Mouse (Mus musculus): Measurements from ENCODE around the gene Atoh8. TPM values are rescaled to one million over a fixed set of nuclear protein-coding genes. Genes with fewer than 3 reads are reported as not detected.

The Atoh8 gene
- total and polyA plus RNA-seq, 3 experiments, result 0.23 to 5.0 (median 1.6) TPM

- Histone ChIP-seq H3K4me3 (replicated peaks in 1 of 3; ENCODE audit: low read depth in 2 of 3, low read length in 2 of 3, poor library complexity in 1 of 3) (no peak overlapping the region), H3K4me2 (ENCODE audit: insufficient read depth, low read depth, poor library complexity, severe bottlenecking) (no peak overlapping the region), H3K4me1 (ENCODE audit: control insufficient read depth in 1 of 2, insufficient read depth in 2 of 2) (0 out of 4 replicates have a peak, but pooled peaks cover 0 to 4% of the 10 kb centered on the region in 2 experiments), H3K9ac (ENCODE audit: insufficient read depth, low read depth) (no peak overlapping the region), H3K36me3 (replicated peaks in 1 of 2; ENCODE audit: control insufficient read depth in 1 of 2, insufficient read depth in 1 of 2, low read length in 1 of 2) (no peaks in the 10 kb centered on the region), H3K27ac (ENCODE audit: insufficient read depth, low read depth) (no peak overlapping the region), H3K9me3 (replicated peaks; ENCODE audit: low read length) (no peaks in the 10 kb centered on the region), H3K79me2 (replicated peaks; ENCODE audit: control insufficient read depth, extremely low read depth, insufficient read depth, poor library complexity, severe bottlenecking) (no peaks in the 10 kb centered on the region), H3K27me3 (replicated peaks) (peaks cover 5% of the 10 kb centered on the region)
- in situ Hi-C loops (cut with MboI; ENCODE audit: low pct_ligation_motif_present, low pct_unique_long_range_greater_than_20kb, low sequenced_read_pairs) (no loop called here), dilution Hi-C loops (cut with MboI; ENCODE audit: extremely low pct_ligation_motif_present, extremely low pct_unique_long_range_greater_than_20kb, low sequenced_read_pairs) (no loop called here)
- DNase-seq (ENCODE audit: extremely low read depth), result no peak
- TF ChIP-seq RCOR1 (conservative IDR thresholded peaks at IDR 0.05; ENCODE audit: low read depth, low read length) (no peak), ZNF384 (IDR thresholded peaks at IDR 0.05; ENCODE audit: low read depth, low read length) (no peak), MXI1 (IDR thresholded peaks at IDR 0.05; ENCODE audit: low read depth, low read length) (no peak), ETS1 (conservative IDR thresholded peaks at IDR 0.05; ENCODE audit: low read depth, low read length) (no peak), E2F4 (IDR thresholded peaks at IDR 0.05; ENCODE audit: insufficient replicate concordance, low read depth, low read length) (no peak), PAX5 (IDR thresholded peaks at IDR 0.05; ENCODE audit: low read length) (no peak), MYC (IDR thresholded peaks at IDR 0.05; ENCODE audit: low read depth, low read length) (no peak), TCF12 (IDR thresholded peaks at IDR 0.05; ENCODE audit: low read depth, low read length) (no peak), BHLHE40 (IDR thresholded peaks at IDR 0.05; ENCODE audit: low read depth, low read length) (no peak), UBTF (IDR thresholded peaks at IDR 0.05; ENCODE audit: low read depth, low read length) (no peak), NELFE (IDR thresholded peaks at IDR 0.05; ENCODE audit: low read depth, low read length) (no peak), CTCF (conservative IDR thresholded peaks at IDR 0.05 in 1 of 2, IDR thresholded peaks at IDR 0.05 in 1 of 2; ENCODE audit: low read depth in 2 of 2, low read length in 2 of 2) (no peak), HCFC1 (IDR thresholded peaks at IDR 0.05; ENCODE audit: low read depth, low read length) (no peak), ZMIZ1 (IDR thresholded peaks at IDR 0.05; ENCODE audit: low read depth, low read length) (no peak), JUN (IDR thresholded peaks at IDR 0.05; ENCODE audit: insufficient read depth, low read depth, low read length) (no peak)
Observed at GRCm38 (mm10) chr6:72177417-72177816, 58.0 kb downstream of the Atoh8 start.

GRCm38 (mm10) chr6:72176004-72176403 is 59.4 kb downstream of the Atoh8 start:
- dilution Hi-C loops (cut with MboI; ENCODE audit: extremely low pct_ligation_motif_present, extremely low pct_unique_long_range_greater_than_20kb, low sequenced_read_pairs) (no loop called here), in situ Hi-C loops (cut with MboI; ENCODE audit: low pct_ligation_motif_present, low pct_unique_long_range_greater_than_20kb, low sequenced_read_pairs) (no loop called here)
- Histone ChIP-seq H3K4me1 (ENCODE audit: control insufficient read depth in 1 of 2, insufficient read depth in 2 of 2) (0 out of 4 replicates have a peak, but pooled peaks cover 0 to 3% of the 10 kb centered on the region in 2 experiments), H3K9me3 (replicated peaks; ENCODE audit: low read length) (no peaks in the 10 kb centered on the region), H3K4me3 (replicated peaks in 1 of 3; ENCODE audit: low read depth in 2 of 3, low read length in 2 of 3, poor library complexity in 1 of 3) (no peak overlapping the region), H3K27me3 (replicated peaks) (peaks cover 4% of the 10 kb centered on the region), H3K4me2 (ENCODE audit: insufficient read depth, low read depth, poor library complexity, severe bottlenecking) (no peak overlapping the region), H3K79me2 (replicated peaks; ENCODE audit: control insufficient read depth, extremely low read depth, insufficient read depth, poor library complexity, severe bottlenecking) (no peaks in the 10 kb centered on the region), H3K36me3 (replicated peaks in 1 of 2; ENCODE audit: control insufficient read depth in 1 of 2, insufficient read depth in 1 of 2, low read length in 1 of 2) (no peaks in the 10 kb centered on the region), H3K27ac (ENCODE audit: insufficient read depth, low read depth) (no peak overlapping the region), H3K9ac (ENCODE audit: insufficient read depth, low read depth) (no peak overlapping the region)
- TF ChIP-seq USF1 (IDR thresholded peaks at IDR 0.05; ENCODE audit: low read depth, low read length) (no peak), E2F4 (IDR thresholded peaks at IDR 0.05; ENCODE audit: insufficient replicate concordance, low read depth, low read length) (no peak), JUND (conservative IDR thresholded peaks at IDR 0.05; ENCODE audit: low read depth, low read length) (no peak), NRF1 (IDR thresholded peaks at IDR 0.05; ENCODE audit: low read depth, low read length) (no peak), MAFK (IDR thresholded peaks at IDR 0.05; ENCODE audit: insufficient replicate concordance, low read length) (no peak), MEF2A (IDR thresholded peaks at IDR 0.05; ENCODE audit: borderline replicate concordance, low read depth, low read length) (no peak), POLR2A (IDR thresholded peaks at IDR 0.05; ENCODE audit: low read depth, low read length) (no peak), SMC3 (IDR thresholded peaks at IDR 0.05; ENCODE audit: low read depth, low read length) (no peak), JUN (IDR thresholded peaks at IDR 0.05; ENCODE audit: insufficient read depth, low read depth, low read length) (no peak), MXI1 (IDR thresholded peaks at IDR 0.05; ENCODE audit: low read depth, low read length) (no peak), SIN3A (IDR thresholded peaks at IDR 0.05; ENCODE audit: low read length) (no peak), GABPA (IDR thresholded peaks at IDR 0.05; ENCODE audit: insufficient replicate concordance, low read depth, low read length) (no peak)
- no peak for DNase-seq (ENCODE audit: extremely low read depth)

Data from CH12.LX (cell line).